Mouse (Mus musculus) lung, postnatal 0 days (tissue): ENCODE results near the gene Tmco4.

ENCODE experiments used
- CTCF ChIP-seq: IDR thresholded peaks from 2 replicates; pipeline ENCODE4 v1.5.1; 2016; ENCODE audit warnings: antibody characterized with exemption, mild to moderate bottlenecking
- EP300 ChIP-seq: IDR thresholded peaks from 2 replicates; pipeline ENCODE4 v1.6.1; 2016; ENCODE audit warnings: antibody characterized with exemption, mild to moderate bottlenecking, control low read depth

GRCm38 (mm10) chr4:138980021-138980420 is 7.3 kb downstream of the Tmco4 start:
- no peak for TF ChIP-seq CTCF
- TF ChIP-seq EP300, result no peak
